Mouse (Mus musculus) spleen, postnatal 14 days (tissue): ENCODE results near the gene Mtmr12.
"Not testable (repeated sequence)": the region's sequence is repeated elsewhere in the genome, so short reads cannot be mapped to it uniquely, and the experiment has no call there.

Source experiments
- DNase-seq, 2 experiments: peaks; one replicate each; pipeline ENCODE4 v3.0.0; 2021 to 2022; ENCODE audit warnings: low spot score in 2 of 2

Mtmr12 gene

DNA sequence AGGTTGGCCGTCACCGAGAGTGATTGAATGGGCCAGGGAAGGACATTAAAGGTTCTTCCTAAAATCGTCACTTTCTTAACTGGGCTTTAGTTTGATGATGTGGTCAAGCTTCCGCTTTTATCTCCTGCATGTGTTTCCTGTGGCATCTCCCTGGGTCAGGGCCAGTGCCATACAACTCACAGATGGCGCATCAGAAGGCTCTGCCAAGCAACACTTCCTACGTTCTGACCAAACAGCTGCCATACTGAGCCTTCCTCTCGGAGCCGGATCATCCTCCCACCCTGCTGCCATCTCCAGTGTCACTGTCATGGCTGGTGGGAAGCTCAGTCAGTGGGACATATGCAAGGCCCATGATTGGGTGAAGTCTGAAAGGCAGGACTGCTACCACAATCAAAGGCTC lies 6.7 kb downstream of the Mtmr12 start:
- DNase-seq, result no peak

DNA sequence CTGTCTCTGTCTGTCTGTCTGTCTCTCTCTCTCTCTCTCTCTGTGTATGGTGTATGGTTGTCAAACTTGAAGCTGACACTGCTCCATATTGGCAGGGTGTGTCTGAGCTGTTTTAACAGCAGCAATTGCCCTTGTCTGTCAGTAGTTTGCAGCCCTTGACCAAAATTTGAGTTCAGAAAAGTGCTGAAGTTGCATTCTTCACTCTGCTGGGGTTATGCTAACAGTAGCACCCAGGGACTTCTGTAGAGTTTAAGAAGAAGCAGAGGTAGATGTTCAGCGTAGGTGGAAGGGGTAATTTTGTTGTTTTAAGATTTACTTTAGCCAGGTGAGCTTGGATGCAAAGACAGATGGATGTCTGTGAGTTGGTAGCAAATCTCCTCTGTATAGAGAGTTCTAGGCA lies 7.4 kb downstream of the Mtmr12 start:
- no peak for DNase-seq

DNA sequence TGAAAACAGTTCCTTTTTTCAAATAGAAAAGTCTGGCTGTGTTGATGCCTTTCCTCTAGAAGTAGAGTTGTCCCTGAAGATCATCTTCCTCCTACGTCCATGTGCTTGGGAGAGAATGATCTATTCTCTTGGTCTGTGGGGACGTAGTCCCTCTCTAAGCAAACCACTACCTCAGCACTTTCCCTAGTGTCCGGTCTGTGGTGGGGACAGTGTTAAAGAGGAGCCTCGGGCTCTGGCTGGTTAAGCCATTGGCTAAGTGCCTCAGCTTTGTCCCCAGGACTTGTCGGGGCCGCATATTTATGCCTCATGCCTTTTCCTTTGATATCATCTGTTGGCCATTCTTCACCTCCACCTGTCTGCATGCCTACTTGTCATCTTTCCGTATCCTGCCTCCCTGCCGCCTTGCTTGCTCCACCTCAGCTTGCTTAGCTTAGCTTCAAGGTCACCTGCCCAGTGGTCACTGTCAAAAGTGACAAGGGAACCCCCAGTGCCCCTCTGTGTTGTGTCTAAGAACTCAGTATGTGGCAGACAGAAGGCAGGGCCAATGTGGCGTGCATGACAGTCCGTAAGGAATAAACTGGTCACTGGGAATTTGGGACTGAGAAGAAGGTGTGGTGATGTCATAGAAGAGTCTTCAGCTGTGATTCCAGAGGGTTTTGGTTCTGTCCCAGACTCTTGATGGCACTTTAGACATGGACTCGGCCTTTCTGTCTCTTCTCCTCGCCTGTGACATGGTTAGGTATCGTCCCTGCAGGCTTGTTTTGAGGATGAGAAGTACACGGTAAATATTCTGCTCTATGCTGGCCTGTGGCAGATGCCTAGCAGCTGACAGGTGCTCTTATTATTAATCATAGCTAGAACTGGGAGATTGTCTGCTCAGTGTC lies 9.9 kb downstream of the Mtmr12 start:
- no peak for DNase-seq

DNA sequence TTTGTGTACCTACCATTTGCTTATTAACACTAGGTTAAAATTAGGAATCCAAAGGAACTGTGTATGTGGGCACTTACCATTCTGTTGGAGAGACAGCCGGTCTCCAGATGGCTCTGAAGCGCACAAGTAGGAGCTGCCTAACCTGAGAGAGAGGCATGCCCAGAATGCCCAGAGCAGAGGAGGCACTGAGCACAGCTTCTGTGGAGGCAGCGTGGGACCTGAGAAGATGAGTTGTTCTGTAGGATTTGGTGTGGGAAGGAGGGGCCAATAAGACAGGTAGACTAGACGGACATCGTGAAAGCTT lies 10.5 kb downstream of the Mtmr12 start:
- no peak for DNase-seq

DNA sequence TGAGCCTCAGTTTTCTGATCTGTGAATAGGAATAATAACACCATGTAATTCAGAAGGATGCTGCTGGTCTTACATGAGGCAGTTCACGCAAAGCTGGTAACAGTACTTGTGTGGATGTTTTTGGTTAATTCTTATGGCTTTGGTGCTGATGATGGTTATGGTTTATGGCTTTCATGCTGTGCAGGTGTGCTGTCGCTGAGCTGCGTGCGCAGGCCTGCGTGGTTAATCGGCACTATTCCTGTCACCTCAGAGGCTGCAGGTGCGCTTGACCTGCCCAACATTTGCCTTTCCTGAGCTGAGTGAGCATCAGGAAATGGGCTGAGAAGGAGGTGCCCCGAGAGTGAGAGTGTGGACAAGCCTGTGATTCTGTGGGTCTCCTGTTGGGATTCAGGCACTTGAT lies 11.3 kb downstream of the Mtmr12 start:
- DNase-seq, result no peak

DNA sequence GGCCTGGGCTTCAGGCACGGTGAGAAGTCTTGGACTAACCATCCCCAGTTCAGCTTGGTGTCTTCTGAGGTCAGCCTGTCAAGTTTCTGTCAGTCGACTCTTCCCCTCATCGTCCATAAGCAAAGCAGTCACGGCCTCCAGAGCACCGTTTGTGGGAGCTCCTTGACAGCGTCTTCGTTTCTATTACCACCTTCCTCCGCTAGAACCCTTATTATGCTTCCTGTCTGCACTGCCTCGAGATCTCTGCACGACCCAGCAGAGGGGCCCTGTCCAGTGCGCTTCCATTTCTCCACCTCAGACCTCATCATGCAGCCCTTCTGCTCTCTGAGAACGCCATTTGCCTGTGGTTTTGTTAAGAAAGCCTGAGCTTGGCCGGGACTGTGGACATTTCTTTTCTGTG lies 12.0 kb downstream of the Mtmr12 start:
- no peak for DNase-seq

DNA sequence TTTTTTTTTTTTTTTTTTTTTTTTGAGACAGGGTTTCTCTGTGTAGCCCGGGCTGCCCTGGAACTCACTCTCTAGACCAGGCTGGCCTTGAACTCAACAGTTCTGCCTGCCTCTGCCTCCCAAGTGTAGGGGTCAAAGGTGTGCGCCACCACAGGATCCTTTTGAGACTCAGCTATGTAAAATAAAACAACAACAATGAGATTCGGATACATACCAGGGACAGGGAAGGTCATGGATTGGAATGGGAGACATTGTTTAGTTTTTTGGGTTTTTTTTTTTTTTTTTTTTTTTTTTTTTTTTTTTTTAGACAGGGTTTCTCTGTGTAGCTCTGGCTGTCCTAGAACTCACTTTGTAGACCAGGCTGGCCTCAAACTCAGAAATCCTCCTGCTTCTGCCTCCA lies 12.5 kb downstream of the Mtmr12 start:
- not testable (repeated sequence) for DNase-seq

DNA sequence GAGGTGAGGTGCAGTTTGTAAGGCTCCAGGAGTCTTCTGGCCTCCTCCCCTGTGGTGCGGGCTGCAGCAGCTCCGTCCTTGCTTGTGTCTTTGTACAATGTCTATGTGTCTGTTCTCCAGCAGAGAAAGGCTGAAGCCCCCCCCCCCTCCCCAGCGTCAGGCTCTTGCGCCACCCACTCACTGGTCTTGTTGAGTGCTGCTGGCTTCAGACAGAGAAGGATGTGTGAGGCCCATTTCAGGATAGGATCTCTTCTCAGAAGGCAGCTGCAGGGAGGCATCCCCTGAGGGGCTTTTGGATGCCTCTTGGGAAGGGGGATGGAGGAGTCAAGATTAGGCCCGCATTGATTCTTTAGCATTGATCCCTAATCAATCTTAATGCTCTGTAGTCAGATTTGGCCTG lies 13.0 kb downstream of the Mtmr12 start:
- no peak for DNase-seq

DNA sequence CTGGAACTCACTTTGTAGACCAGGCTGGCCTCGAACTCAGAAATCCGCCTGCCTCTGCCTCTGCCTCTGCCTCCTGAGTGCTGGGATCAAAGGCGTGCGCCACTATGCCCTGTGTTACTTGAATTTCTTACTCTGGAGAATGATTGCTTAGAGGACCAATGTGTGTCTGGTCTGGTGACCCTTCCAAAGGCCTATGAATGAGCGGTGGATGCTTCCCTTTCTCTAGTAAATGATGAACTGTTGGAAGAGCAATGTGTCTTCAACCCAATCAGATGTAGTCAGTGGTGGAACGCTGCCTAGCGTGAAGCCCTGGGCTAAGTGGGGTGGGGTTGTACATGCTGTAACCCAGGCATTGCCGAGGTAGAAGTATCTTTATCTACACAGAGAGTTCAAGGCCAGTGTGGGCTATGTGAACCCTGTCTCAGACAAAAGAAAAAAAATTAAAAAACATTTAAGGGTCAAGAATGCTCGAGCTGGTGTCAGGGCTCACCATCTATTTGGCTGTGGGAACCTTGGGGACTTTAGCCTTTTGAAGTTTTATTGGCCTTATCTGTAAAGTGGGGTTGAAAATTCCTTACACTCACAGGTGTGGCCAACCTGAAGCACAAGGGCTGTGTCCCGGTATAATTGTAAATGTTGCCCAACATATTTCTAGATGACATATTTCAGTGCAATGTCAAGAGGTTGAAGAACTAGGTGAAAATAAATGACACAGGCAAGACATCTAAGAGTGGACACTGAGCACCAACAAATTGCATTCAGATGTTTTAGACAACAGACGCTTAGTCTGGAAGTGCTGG lies 14.0 kb downstream of the Mtmr12 start:
- no peak for DNase-seq

DNA sequence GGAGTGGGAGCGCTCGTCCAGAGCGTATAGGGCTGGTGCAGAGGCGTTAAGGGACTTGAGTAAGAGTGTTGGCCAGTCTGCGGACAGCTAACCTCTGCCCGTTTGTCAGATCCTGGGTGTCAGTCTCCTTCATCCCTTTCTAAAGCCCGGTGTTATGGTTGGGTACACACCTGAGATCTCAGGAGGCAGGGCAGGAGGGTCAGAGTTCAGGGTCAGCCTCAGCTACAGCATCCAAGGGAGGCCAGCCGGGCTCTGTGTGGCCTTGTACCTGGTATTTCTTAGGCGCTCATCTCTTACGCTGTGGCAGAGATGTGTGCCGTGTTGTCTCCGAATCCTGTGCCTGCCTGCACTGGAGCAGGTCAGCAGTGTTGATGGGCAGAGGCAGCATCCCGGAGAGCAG lies 16.3 kb downstream of the Mtmr12 start:
- DNase-seq, result no peak

DNA sequence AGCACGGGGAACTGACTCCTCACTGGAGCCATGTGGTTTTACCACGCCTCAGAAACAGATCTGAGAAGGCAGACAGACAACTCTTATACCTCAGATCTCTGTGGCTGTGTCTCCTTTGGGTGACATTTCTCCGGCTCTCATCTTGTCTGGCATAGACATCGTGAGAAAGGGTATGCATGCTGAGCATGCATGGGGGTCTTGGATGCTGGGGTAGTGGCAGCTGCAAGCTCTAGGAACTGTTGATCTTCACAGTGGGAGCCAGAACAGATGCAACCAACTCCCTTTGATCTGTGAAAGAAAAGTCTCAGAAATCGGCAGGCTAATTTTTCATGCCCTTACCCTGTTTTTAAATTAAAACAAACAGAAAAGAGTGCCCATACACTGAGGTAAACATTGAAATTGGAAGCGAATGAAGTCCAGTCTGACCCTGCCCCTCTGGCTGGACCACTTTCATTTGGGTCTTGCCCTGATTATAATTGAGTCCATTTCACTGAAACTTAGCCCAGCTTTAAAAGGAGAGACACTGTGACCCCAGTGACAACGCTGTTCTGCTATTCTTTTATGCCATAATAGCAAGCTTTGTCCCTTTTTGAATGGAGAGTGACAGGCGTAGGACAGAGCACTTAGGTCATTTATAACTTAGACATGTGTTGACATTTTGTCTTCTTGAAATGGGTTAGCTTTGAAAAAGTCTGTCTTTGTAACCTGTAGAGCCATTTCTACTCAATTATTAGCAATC lies 17.9 kb downstream of the Mtmr12 start:
- no peak for DNase-seq

DNA sequence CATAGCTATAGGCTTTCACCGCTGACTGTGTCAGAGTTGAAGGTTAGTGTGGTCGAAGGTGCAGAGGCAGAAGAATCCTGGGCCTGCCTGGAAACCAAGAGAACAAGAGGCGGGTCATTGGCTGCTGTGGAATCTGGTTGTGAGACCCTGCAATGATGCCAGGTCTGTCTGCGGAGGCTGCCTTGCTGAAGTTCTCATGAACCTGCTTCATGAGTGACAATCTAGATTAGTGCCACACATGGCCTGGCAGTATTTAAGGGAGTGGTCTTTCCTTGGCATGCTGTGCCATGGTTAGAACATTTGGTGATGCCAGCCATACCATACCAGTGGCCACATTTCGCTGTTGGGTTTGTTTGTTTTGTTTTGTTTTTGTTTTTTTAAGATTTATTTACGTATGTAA lies 18.6 kb downstream of the Mtmr12 start:
- no peak for DNase-seq

DNA sequence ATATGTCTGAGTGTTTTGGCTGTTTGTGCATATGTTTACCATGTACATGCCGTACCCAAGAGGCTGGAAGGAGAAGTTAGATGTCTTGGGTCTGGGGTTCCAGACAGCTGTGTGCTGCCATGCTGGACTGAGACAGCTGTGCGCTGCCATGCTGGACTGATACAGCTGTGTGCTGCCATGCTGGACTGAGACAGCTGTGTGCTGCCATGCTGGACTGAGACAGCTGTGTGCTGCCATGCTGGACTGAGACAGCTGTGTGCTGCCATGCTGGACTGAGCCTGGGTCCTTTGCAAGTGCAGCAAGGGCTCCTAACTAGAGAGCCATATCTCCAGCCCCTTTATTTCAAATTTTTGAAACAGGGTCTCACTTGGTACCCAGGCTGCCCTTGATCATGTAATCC lies 19.4 kb downstream of the Mtmr12 start:
- no peak for DNase-seq

DNA sequence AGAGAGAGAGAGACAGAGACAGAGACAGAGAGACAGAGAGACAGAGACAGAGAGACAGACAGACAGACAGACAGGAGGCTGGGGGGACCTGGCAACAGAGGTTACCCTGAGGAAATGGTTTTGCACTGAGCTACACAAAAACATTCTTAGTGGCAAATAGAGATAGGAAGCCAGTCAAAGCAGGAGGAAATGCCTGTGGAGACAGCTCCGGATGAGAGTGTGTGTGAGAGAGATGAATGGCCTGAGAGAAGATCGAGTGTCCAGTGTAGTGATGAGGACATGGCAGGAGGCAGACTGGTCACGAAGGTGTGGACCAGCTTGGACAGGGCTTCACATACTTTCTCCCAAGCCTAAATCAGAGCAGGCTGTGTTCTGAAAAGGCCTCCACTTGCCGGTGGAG lies 20.2 kb downstream of the Mtmr12 start:
- no peak for DNase-seq

DNA sequence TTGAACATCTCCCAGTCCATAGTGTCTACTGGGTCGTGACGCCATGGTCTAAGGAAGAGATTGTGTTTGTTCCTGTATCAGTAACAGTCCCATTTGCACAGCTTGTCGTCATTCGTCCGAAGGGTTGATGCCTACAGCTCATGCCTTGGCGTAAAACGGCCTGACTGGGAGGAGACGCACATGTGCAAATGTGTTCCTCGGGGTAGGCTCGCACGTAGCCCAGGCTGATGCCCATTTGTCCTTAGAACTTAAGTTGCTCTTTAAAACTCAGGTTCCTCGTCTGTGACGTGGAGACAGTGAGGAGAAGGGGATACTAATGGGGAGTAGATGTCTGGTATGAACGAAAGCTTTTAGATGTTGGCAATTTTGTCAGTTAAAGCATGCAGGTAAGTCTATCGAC lies 22.1 kb downstream of the Mtmr12 start:
- DNase-seq, result no peak

DNA sequence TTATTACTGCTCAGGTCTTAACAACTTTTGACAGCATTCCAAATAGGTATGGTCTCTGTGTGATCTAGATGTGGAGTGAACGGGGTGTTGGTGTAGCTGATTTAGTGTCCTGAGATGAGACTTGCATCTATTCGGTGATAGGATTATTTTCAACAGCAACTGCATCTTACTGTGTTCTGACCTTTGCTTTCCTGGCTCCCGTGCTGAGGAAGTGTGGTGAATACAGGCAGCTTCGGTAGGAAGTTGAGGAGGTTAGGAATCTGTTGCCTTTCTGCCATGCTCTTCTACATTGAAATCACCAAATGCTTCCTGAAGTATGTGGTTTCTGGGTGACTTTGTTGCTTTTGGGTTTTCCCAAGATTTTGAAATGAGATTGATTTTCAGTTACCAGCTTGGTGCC lies 22.5 kb downstream of the Mtmr12 start:
- no peak for DNase-seq

DNA sequence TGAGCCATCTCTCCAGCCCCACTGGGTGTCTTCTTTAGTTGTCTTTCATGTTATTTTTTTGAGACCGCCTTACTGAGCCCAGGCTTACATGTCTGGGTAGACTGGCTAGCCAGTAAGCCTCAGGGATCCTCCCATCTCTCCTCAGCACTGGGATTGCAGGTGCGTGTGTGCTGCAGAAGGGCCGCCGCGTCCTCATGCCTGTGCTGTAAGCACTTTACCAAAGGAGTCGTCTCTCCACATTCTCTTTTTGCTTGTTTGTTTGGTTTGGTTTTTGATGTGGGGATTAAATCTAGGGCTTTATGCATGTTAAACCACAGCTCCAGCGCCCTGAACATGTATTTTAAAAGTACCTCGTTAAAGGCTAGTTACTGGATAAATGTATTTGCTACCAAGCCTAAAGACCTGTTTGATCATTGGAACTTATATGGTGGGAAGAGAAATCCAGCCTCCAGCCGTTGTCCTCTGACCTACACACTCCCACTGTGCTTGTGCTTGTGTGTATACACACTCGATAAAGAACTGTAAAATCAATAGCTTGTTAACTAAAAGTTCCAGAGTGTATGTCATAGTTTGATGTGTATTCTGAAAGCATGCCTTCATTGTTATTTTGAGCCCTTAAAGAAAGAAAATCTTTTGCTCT lies 24.9 kb downstream of the Mtmr12 start:
- DNase-seq, result no peak

DNA sequence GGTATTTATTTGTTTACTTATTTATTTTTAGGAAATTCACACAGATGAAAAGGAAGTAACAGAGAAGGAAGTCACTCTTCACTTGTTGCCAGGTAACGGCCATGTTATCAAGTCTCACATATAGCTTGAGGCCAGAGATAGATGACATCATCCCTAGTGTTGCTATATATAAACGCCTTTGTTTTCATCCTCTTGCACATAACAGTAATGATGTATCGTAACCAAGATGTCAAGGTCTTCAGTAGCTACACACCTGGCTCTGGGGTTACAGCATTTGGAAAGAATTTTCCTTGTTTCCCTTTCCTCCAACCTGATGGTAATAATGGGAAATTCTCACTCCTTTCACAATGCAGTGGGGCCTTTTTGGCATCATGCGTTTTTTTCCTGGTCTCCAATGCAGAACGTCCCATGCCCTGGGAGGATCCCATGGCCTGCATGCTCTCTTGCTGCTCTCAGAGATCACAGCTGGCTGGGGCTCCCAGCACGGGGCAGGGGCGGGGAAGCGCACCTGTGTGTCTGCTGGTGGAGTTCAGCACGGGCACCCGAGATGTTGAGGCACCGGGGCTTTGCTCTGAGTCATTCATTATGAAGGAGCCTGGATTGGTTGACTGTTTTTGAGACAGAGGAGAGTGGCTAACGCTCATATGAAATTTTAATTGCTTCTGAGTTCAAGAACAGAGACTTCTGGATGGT lies 25.6 kb downstream of the Mtmr12 start:
- DNase-seq, result no peak

DNA sequence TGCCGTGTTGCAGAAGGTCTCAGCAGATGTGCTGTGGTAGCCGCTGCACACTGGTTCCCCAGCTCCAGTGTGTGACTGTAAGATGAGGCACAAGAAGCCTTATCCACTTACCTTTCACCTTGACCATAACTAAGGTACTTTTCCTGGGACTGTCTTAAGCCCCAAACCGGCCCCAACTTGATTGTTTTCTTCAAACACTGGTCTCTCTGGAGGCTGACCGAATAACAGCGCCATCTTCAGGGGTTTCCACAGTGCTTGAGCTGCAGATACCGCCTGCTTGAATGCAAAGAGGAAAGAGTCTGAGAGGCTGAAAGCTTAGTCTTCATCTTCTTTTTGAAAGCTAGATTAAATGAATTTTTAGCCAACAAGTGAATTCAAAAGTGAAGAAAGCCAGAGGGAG lies 26.6 kb downstream of the Mtmr12 start:
- no peak for DNase-seq

DNA sequence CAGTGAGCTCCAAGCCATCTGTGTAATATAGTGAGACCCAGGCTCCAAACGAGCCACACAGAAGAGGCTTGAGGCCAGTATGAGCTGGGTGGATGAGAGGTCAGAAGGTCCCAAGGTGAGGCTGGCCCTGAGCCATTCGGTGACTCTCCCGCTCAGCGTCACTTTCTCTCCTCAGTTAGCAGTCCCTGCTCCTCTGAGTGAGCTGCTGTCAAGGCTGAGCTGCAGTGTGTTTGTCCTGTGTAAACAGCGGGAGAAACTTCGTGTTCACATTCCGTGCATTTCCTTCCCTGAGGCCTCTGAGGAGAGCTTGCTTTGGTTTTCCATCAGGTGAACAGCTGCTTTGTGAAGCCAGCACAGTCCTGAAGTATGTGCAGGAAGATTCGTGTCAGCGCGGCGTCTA lies 27.6 kb downstream of the Mtmr12 start:
- DNase-seq, result no peak

DNA sequence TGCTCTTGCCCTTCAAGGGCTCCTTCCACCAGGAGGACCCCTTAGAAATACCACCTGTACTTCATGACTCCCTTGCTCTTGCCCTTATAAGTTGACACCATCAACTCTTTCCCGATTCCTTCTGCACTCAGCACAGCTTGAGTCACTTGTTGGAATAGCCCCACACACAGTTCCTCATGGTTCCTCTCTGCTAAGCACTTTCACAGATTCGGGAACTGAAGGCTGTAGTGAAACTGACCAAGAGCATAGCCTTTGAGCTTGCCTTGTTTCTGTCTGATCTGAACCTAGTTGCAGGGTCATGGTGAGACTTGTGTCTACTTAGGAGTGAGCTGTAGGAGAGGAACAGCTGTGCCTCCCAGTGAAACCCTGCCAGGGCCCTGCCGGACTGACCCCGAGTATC lies 28.2 kb downstream of the Mtmr12 start:
- no peak for DNase-seq

DNA sequence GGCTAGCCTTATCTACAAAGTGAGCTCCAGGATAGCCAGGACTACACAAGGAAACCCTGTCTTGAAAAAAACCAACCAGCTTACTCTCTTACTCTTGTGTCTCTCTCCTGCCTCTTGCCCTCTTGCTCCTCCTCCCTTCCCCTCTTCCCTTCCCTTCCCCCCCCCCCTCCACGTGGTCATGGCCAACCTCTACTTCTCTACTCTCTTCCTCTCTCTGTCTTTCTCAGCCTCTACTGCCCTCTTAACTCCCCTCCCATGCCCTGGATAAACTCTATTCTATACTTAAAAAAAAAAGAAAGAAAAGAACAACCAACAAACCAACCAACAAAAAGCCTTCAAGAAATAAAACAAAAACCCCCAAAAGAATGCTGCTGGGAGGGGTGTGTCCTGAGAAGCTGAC lies 30.7 kb downstream of the Mtmr12 start:
- DNase-seq, result no peak
